Mouse (Mus musculus) hindbrain, embryonic 11.5 days (tissue): ENCODE results near the gene Galnt10. TPM values are rescaled to one million over a fixed set of nuclear protein-coding genes. Genes with fewer than 3 reads are reported as not detected.

Source experiments
- ATAC-seq: fragments of 200-750 bp; cut with Nextera tagmentation; 2 replicates; pipeline ENCODE4 v1.8.0; 2017; ENCODE audit warnings: mild to moderate bottlenecking, moderate TSS enrichment, moderate library complexity; ENCODE audit not compliant: low FRiP score
- DNase-seq: peaks from one replicate; pipeline ENCODE4 v3.0.0-alpha.2; 2015; ENCODE audit warnings: low spot score
- H3K27ac ChIP-seq: fragments of 300-500 bp; sonication (generic); 2 replicates; pipeline ENCODE4 v1.5.1; 2014; ENCODE audit warnings: mild to moderate bottlenecking, low read depth, low read length
- H3K27me3 ChIP-seq: fragments of 300-500 bp; sonication (generic); 2 replicates; pipeline ENCODE4 v1.6.1; 2014; ENCODE audit warnings: mild to moderate bottlenecking, low read length, moderate library complexity, mixed read lengths; ENCODE audit not compliant: control insufficient read depth, insufficient read depth
- H3K36me3 ChIP-seq: fragments of 300-500 bp; sonication (generic); 2 replicates; pipeline ENCODE4 v1.6.1; 2014; ENCODE audit warnings: mild to moderate bottlenecking, low read length, moderate library complexity, mixed read lengths; ENCODE audit not compliant: control insufficient read depth, insufficient read depth
- H3K4me1 ChIP-seq: fragments of 300-500 bp; sonication (generic); replicated peaks from 2 replicates; pipeline ENCODE4 v1.6.1; 2014; ENCODE audit warnings: low read length, mixed read lengths; ENCODE audit not compliant: control insufficient read depth, insufficient read depth
- H3K4me2 ChIP-seq: fragments of 300-500 bp; sonication (generic); replicated peaks from 2 replicates; pipeline ENCODE4 v1.6.1; 2014; ENCODE audit warnings: mild to moderate bottlenecking, low read depth, low read length
- H3K4me3 ChIP-seq: fragments of 300-500 bp; sonication (generic); 2 replicates; pipeline ENCODE4 v1.5.1; 2014; ENCODE audit warnings: low read depth, low read length
- H3K9ac ChIP-seq: fragments of 300-500 bp; sonication (generic); 2 replicates; pipeline ENCODE4 v1.6.1; 2014; ENCODE audit warnings: low read depth, low read length
- H3K9me3 ChIP-seq: fragments of 300-500 bp; sonication (generic); 2 replicates; pipeline ENCODE4 v1.6.1; 2016; ENCODE audit warnings: low read length; ENCODE audit not compliant: control insufficient read depth
- WGBS: fragments of 180-500 bp; shearing (Covaris S2); extraction: QIAGEN DNeasy Blood & Tissue Kit; methylation state at CpG from one replicate; pipeline ENCODE4 v1.1.7; 2014; 5-methylcytosine and 5-hydroxymethylcytosine counted together
- polyA plus RNA-seq: library from polyadenylated mRNA; unstranded; fragments of >200 nt; fragmentation: Nextera tagmentation; extraction: Ambion mirVana; gene quantifications from 2 replicates; pipeline ENCODE4 v1.2.1, GENCODE M21; 2014

Galnt10 gene
- polyA plus RNA-seq, 1 experiment from 2014 or later = 9.7 TPM

DNA sequence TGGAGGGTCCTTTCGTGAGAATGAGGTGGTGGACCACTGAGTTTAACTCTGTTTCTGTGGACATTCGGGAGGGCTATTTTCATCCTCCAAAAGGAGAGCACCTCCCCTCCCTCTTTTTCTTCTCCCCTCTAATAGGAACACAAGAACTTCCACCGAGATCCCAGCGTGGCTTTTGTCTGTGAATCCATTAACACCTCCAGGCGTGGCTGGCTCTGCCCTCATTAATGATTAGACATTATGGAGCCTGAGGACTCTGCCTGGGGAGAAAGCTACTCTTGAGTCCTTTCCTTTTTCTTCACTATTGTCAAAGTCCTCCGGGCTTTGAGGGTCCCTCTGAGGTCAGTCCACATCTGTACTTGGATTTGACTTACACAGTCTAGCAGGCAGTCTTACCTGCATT is 121.9 kb downstream of the Galnt10 start:
- ATAC-seq (no peak), DNase-seq (no peak)
- Histone ChIP-seq H3K9ac (no peak overlapping the region), H3K4me3 (no peak overlapping the region), H3K27me3 (no peaks in the 10 kb centered on the region), H3K36me3 (no peaks in the 10 kb centered on the region), H3K27ac (no peak overlapping the region), H3K4me2 (no peak overlapping the region), H3K9me3 (no peaks in the 10 kb centered on the region), H3K4me1 (0 out of 2 replicates have a peak, but pooled peaks cover 3% of the 10 kb centered on the region)
- WGBS = 36% methylated on average over 6 of the region's 6 CpGs

DNA sequence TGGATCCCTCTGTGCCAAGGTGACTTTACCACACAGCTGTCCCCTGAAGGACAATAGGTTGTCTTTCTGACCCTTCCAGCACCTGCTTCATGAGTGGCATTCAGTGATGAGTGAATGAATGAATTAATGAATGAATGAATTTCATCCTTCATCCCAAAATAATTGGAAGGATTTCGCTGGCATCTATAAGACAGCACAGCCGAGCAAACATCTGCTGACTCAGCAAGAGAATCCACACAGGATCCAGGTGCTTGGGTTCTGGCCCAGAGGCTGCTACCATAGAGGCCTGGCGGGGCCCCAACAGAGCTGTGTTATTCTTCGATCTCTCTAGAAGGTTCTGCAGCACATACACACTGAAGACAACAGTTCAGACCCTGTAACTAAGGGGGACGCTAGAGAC is 125.5 kb downstream of the Galnt10 start:
- H3K27ac ChIP-seq = no peak overlapping the region
- no peak overlapping the region for H3K4me3 ChIP-seq
- DNase-seq (no peak), ATAC-seq (no peak)
- H3K9me3 ChIP-seq = no peaks in the 10 kb centered on the region
- H3K27me3 ChIP-seq = no peaks in the 10 kb centered on the region
- no peaks in the 10 kb centered on the region for H3K36me3 ChIP-seq
- peaks cover 10% of the 10 kb centered on the region; the same call in 1 of the 2 replicates for H3K4me1 ChIP-seq
- 88% methylated on average over 5 of the region's 5 CpGs for whole genome bisulfite sequencing
- H3K9ac ChIP-seq = no peak overlapping the region
- no peak overlapping the region for H3K4me2 ChIP-seq

DNA sequence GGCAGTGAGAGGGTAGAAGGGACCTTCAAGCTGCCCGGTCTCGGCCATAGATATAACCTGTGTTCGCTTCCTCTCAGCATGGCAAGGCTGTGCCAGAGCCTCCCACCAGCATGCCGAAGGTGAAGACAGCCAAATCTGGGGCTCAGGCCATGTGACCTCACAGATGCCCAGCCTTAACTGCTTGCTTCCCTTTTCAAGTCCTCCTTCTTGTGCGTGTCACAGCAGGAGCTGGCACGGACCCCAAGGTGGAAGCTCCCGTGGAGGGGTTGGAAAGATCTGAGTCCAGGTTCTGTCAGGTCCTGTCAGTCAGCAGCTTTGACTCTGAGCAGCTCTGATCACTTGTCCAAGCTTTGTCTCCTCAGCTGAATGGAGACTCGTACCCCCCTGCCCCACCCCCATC is 126.4 kb downstream of the Galnt10 start:
- no peaks in the 10 kb centered on the region for H3K27me3 ChIP-seq
- peaks cover 7% of the 10 kb centered on the region; the same call in 1 of the 2 replicates for H3K4me1 ChIP-seq
- no peak overlapping the region for H3K9ac ChIP-seq
- H3K4me2 ChIP-seq = no peak overlapping the region
- no peak for ATAC-seq
- no peak overlapping the region for H3K27ac ChIP-seq
- no peaks in the 10 kb centered on the region for H3K36me3 ChIP-seq
- no peaks in the 10 kb centered on the region for H3K9me3 ChIP-seq
- no peak overlapping the region for H3K4me3 ChIP-seq
- no peak for DNase-seq
- WGBS = 84% methylated on average over 8 of the region's 8 CpGs

DNA sequence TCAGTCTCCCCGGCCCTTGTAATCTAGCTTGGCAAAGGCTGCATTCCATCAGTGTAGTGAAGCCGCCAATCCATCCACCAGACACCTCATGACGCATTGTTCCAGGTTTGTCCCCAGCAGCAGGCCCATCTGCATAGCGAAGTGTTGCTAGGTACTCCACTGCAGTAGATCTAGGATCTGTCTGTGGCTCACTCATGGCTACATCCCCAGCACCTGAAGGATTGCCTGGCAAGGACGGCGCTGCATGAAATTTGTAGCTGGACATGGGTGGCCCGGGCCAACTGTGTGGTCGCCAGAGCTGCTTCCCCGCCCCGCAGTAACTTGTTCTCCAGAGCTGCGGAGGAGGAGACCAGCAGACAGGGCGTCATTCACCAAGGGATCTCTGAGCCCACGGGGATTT is 128.2 kb downstream of the Galnt10 start:
- WGBS = 10% methylated on average over 13 of the region's 13 CpGs
- no peaks in the 10 kb centered on the region for H3K27me3 ChIP-seq
- H3K4me2 ChIP-seq = peak overlapping the region; percentile 22; the same call in 1 of the 2 replicates
- DNase-seq = peak; percentile 54
- H3K27ac ChIP-seq = peak overlapping the region; percentile 70
- peak; percentile 41 for ATAC-seq
- no peak overlapping the region for H3K4me3 ChIP-seq
- no peaks in the 10 kb centered on the region for H3K36me3 ChIP-seq
- 0 out of 2 replicates have a peak overlapping the region, but pooled peaks have one; percentile 8 for H3K9ac ChIP-seq
- no peaks in the 10 kb centered on the region for H3K9me3 ChIP-seq
- peaks cover 9% of the 10 kb centered on the region for H3K4me1 ChIP-seq

DNA sequence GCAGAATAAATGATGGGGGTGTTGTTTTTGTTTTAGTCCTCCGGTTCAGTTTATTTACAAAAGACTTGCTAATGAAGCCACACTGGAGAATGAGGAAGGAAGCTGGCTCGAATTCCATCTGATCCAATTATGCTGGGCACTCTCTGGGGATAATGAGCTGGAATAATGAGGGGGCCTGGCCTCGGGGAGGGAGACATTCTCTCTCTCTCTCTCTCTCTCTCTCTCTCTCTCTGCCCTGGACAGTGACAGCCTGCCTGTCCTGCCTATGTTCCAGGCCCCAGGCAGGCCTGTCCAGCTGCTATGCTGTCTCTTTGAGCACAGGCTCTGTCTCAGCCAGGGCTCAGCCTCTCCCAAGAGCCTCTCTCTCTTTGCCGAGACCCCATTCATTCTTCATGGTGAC is 128.7 kb downstream of the Galnt10 start:
- no peaks in the 10 kb centered on the region for H3K27me3 ChIP-seq
- H3K36me3 ChIP-seq = no peaks in the 10 kb centered on the region
- DNase-seq = peak; percentile 62
- 6% methylated on average over 4 of the region's 4 CpGs for WGBS
- H3K4me1 ChIP-seq = peaks cover 9% of the 10 kb centered on the region
- peak overlapping the region; percentile 70 for H3K27ac ChIP-seq
- no peak overlapping the region; the same call in 1 of the 2 replicates for H3K4me2 ChIP-seq
- H3K4me3 ChIP-seq = no peak overlapping the region
- H3K9ac ChIP-seq = no peak overlapping the region
- ATAC-seq = peak; percentile 86
- no peaks in the 10 kb centered on the region for H3K9me3 ChIP-seq

DNA sequence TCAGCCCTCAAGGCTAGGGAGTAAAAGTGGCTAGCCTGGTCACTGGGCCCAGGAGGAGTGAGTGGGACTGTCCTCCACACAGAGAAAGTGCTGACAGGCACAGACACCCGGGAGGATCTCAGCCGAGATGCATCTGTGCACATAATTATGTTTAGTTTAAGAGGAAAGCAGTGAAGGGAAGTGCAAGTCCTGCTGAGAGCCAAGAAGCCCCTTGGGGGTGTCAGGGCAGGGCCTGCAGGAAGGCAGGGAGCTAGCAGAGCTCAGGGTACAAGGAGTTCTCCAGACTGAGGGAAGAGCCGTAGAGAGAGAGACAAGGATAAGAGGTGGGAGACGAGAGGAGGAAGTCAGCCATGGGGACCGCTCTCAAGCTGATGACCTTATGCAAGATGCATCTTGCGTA is 130.6 kb downstream of the Galnt10 start:
- WGBS = 72% methylated on average over 6 of the region's 6 CpGs
- ATAC-seq (no peak), DNase-seq (no peak)
- H3K4me3 ChIP-seq = no peak overlapping the region
- H3K9me3 ChIP-seq = no peaks in the 10 kb centered on the region
- H3K27me3 ChIP-seq = no peaks in the 10 kb centered on the region
- peaks cover 9% of the 10 kb centered on the region for H3K4me1 ChIP-seq
- no peaks in the 10 kb centered on the region for H3K36me3 ChIP-seq
- H3K9ac ChIP-seq = no peak overlapping the region
- H3K4me2 ChIP-seq = no peak overlapping the region
- no peak overlapping the region for H3K27ac ChIP-seq

DNA sequence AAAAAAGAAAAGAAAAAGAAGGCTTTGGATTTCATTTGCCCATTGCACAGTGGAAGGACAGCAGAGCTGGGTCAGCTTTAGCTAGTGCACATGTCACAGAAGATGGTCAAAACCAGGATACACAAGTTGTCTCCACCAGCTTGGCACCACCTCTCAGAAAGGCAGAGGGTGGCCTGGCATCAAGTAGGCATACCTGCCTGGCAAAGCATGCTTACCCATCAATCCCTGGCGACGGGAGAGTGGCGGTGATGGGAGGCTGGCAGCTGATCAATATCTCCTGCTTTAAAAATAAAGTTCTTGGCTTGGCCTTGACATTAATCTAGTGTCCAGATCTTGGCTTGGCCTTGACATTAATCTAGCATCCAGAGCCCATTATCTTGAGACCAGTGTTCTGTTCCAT is 131.3 kb downstream of the Galnt10 start:
- Histone ChIP-seq H3K27ac (no peak overlapping the region), H3K9me3 (no peaks in the 10 kb centered on the region), H3K36me3 (no peaks in the 10 kb centered on the region), H3K27me3 (no peaks in the 10 kb centered on the region), H3K9ac (no peak overlapping the region), H3K4me3 (no peak overlapping the region), H3K4me1 (peaks cover 9% of the 10 kb centered on the region), H3K4me2 (no peak overlapping the region)
- 98% methylated on average over 3 of the region's 3 CpGs for WGBS
- no peak for DNase-seq
- no peak for ATAC-seq

DNA sequence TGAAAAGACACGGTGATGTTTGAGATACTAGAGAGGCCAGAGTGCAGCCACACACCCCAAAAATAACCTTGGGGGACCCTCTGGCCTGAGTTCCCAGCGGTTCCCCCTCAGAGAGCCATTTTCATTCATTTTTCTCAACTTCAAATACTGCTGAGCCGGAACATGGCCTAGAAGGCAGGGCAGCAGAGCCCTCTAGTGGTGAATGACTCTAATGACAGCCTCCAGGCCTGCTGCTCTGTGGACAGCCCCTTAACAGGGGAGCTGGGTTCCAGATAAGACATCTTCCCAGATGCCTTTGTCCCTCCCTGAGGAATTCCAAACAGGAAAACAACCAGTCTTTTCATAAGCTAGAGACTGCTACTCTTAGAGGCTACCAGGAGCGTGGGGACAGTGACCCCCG is 133.1 kb downstream of the Galnt10 start:
- WGBS = 21% methylated on average over 5 of the region's 5 CpGs
- no peak overlapping the region for H3K9ac ChIP-seq
- H3K4me2 ChIP-seq = no peak overlapping the region
- H3K27me3 ChIP-seq = no peaks in the 10 kb centered on the region
- H3K27ac ChIP-seq = no peak overlapping the region
- no peak overlapping the region for H3K4me3 ChIP-seq
- no peaks in the 10 kb centered on the region for H3K9me3 ChIP-seq
- DNase-seq (peak; percentile 85), ATAC-seq (peak; percentile 10; the same call in 1 of the 2 replicates)
- H3K4me1 ChIP-seq = peaks cover 4% of the 10 kb centered on the region
- H3K36me3 ChIP-seq = no peaks in the 10 kb centered on the region

DNA sequence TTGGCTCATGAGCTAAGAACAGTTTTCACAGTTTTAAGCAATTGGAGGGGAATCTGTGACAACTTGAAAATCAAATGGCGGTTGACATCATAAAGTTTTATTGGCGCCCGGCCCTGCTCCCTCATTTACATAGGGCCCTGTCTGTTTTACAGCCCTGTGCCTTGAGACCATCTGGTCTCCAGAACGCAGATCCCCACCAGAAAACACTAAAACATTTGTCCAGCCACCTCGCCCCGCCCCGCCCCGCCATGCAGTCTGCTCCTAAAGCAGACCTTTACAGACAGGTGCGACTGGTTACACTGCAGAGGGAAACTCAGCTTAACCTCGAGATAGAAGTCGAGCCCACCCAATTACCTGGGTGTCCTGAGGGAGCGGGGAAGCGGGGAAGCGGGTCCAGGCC is 134.6 kb downstream of the Galnt10 start:
- H3K9me3 ChIP-seq = no peaks in the 10 kb centered on the region
- H3K27ac ChIP-seq = no peak overlapping the region
- DNase-seq = no peak
- H3K4me2 ChIP-seq = no peak overlapping the region
- H3K4me1 ChIP-seq = peaks cover 2% of the 10 kb centered on the region
- H3K27me3 ChIP-seq = no peaks in the 10 kb centered on the region
- H3K4me3 ChIP-seq = no peak overlapping the region
- no peak for ATAC-seq
- H3K36me3 ChIP-seq = no peaks in the 10 kb centered on the region
- no peak overlapping the region for H3K9ac ChIP-seq
- 87% methylated on average over 14 of the region's 14 CpGs for WGBS
